Mouse (Mus musculus): Measurements from ENCODE around the gene Crmp1. TPM values are rescaled to one million over a fixed set of nuclear protein-coding genes. Genes with fewer than 3 reads are reported as not detected.

Gene Crmp1
- polyA plus RNA-seq, 1 experiment from 2014 or later = 954 TPM

GRCm38 (mm10) chr5:37256823-37257222 is 15.1 kb downstream of the Crmp1 start:
- ATAC-seq = no peak
- H3K4me1 ChIP-seq (replicated peaks; ENCODE audit: control insufficient read depth, insufficient read depth, low read length) = peaks cover 50% of the 10 kb centered on the region

GRCm38 (mm10) chr5:37257243-37257642 is 15.5 kb downstream of the Crmp1 start:
- 51% methylated on average over 5 of the region's 5 CpGs for WGBS
- H3K4me2 ChIP-seq (ENCODE audit: low read length) = no peak overlapping the region
- ATAC-seq = no peak
- peaks cover 53% of the 10 kb centered on the region for H3K4me1 ChIP-seq (replicated peaks; ENCODE audit: control insufficient read depth, insufficient read depth, low read length)
- peak overlapping the region; percentile 37; the same call in 1 of the 2 replicates for H3K27ac ChIP-seq (ENCODE audit: low read length)
- H3K27me3 ChIP-seq (replicated peaks; ENCODE audit: control insufficient read depth, insufficient read depth, low read length) = no peaks in the 10 kb centered on the region
- H3K9ac ChIP-seq (replicated peaks; ENCODE audit: low read depth, low read length) = no peak overlapping the region
- no peaks in the 10 kb centered on the region for H3K9me3 ChIP-seq (ENCODE audit: control insufficient read depth, low read length)
- H3K36me3 ChIP-seq (ENCODE audit: control insufficient read depth, insufficient read depth) = no peaks in the 10 kb centered on the region
- no peak overlapping the region for H3K4me3 ChIP-seq (replicated peaks; ENCODE audit: low read length)

More at GRCm38 (mm10) chr5:37256823-37257222, 15.1 kb downstream of the Crmp1 start:
- H3K27ac ChIP-seq (ENCODE audit: low read length) = no peak overlapping the region
- 70% methylated on average over 7 of the region's 7 CpGs for WGBS
- no peak overlapping the region for H3K4me2 ChIP-seq (ENCODE audit: low read length)
- H3K4me3 ChIP-seq (replicated peaks; ENCODE audit: low read length) = no peak overlapping the region
- H3K9ac ChIP-seq (replicated peaks; ENCODE audit: low read depth, low read length) = no peak overlapping the region
- H3K9me3 ChIP-seq (ENCODE audit: control insufficient read depth, low read length) = no peaks in the 10 kb centered on the region
- H3K27me3 ChIP-seq (replicated peaks; ENCODE audit: control insufficient read depth, insufficient read depth, low read length) = no peaks in the 10 kb centered on the region
- H3K36me3 ChIP-seq (ENCODE audit: control insufficient read depth, insufficient read depth) = no peaks in the 10 kb centered on the region

GRCm38 (mm10) chr5:37261734-37262133 is 20.0 kb downstream of the Crmp1 start:
- H3K9me3 ChIP-seq (ENCODE audit: control insufficient read depth, low read length) = no peaks in the 10 kb centered on the region
- ATAC-seq = peak; percentile 78
- H3K27ac ChIP-seq (ENCODE audit: low read length) = no peak overlapping the region
- 56% methylated on average over 5 of the region's 5 CpGs for WGBS
- peaks cover 29% of the 10 kb centered on the region for H3K4me1 ChIP-seq (replicated peaks; ENCODE audit: control insufficient read depth, insufficient read depth, low read length)
- no peak overlapping the region for H3K9ac ChIP-seq (replicated peaks; ENCODE audit: low read depth, low read length)
- peaks cover 13% of the 10 kb centered on the region for H3K36me3 ChIP-seq (ENCODE audit: control insufficient read depth, insufficient read depth)
- H3K4me2 ChIP-seq (ENCODE audit: low read length) = no peak overlapping the region
- H3K4me3 ChIP-seq (replicated peaks; ENCODE audit: low read length) = no peak overlapping the region
- H3K27me3 ChIP-seq (replicated peaks; ENCODE audit: control insufficient read depth, insufficient read depth, low read length) = no peaks in the 10 kb centered on the region

GRCm38 (mm10) chr5:37263816-37264215 is 22.1 kb downstream of the Crmp1 start:
- Histone ChIP-seq H3K4me3 (replicated peaks; ENCODE audit: low read length) (no peak overlapping the region), H3K4me2 (ENCODE audit: low read length) (no peak overlapping the region), H3K9me3 (ENCODE audit: control insufficient read depth, low read length) (no peaks in the 10 kb centered on the region), H3K9ac (replicated peaks; ENCODE audit: low read depth, low read length) (no peak overlapping the region), H3K27me3 (replicated peaks; ENCODE audit: control insufficient read depth, insufficient read depth, low read length) (no peaks in the 10 kb centered on the region), H3K36me3 (ENCODE audit: control insufficient read depth, insufficient read depth) (peaks cover 26% of the 10 kb centered on the region), H3K27ac (ENCODE audit: low read length) (no peak overlapping the region), H3K4me1 (replicated peaks; ENCODE audit: control insufficient read depth, insufficient read depth, low read length) (peaks cover 12% of the 10 kb centered on the region)
- no peak for ATAC-seq
- 87% methylated on average over 6 of the region's 6 CpGs for WGBS

GRCm38 (mm10) chr5:37281021-37281420 is 39.3 kb downstream of the Crmp1 start:
- H3K27ac ChIP-seq (ENCODE audit: low read length) = no peak overlapping the region
- no peak overlapping the region for H3K4me3 ChIP-seq (replicated peaks; ENCODE audit: low read length)
- H3K4me2 ChIP-seq (ENCODE audit: low read length) = no peak overlapping the region
- H3K9me3 ChIP-seq (ENCODE audit: control insufficient read depth, low read length) = no peaks in the 10 kb centered on the region
- H3K9ac ChIP-seq (replicated peaks; ENCODE audit: low read depth, low read length) = no peak overlapping the region
- H3K27me3 ChIP-seq (replicated peaks; ENCODE audit: control insufficient read depth, insufficient read depth, low read length) = no peaks in the 10 kb centered on the region
- no peaks in the 10 kb centered on the region for H3K4me1 ChIP-seq (replicated peaks; ENCODE audit: control insufficient read depth, insufficient read depth, low read length)
- ATAC-seq = no peak
- H3K36me3 ChIP-seq (ENCODE audit: control insufficient read depth, insufficient read depth) = peaks cover 58% of the 10 kb centered on the region
- 94% methylated on average over 11 of the region's 11 CpGs for WGBS

- H3K9me3 ChIP-seq (ENCODE audit: control insufficient read depth, low read length) = no peaks in the 10 kb centered on the region
- WGBS = 68% methylated on average over 3 of the region's 3 CpGs
- H3K27ac ChIP-seq (ENCODE audit: low read length) = no peak overlapping the region
- ATAC-seq = peak; percentile 26
- no peaks in the 10 kb centered on the region for H3K27me3 ChIP-seq (replicated peaks; ENCODE audit: control insufficient read depth, insufficient read depth, low read length)
- no peak overlapping the region for H3K4me2 ChIP-seq (ENCODE audit: low read length)
- peaks cover 47% of the 10 kb centered on the region for H3K36me3 ChIP-seq (ENCODE audit: control insufficient read depth, insufficient read depth)
- H3K4me3 ChIP-seq (replicated peaks; ENCODE audit: low read length) = no peak overlapping the region
- H3K9ac ChIP-seq (replicated peaks; ENCODE audit: low read depth, low read length) = no peak overlapping the region
- H3K4me1 ChIP-seq (replicated peaks; ENCODE audit: control insufficient read depth, insufficient read depth, low read length) = no peaks in the 10 kb centered on the region
Measured at GRCm38 (mm10) chr5:37288374-37288773, 46.6 kb downstream of the Crmp1 start.

GRCm38 (mm10) chr5:37289236-37289635 is 47.5 kb downstream of the Crmp1 start:
- peaks cover 39% of the 10 kb centered on the region for H3K36me3 ChIP-seq (ENCODE audit: control insufficient read depth, insufficient read depth)

GRCm38 (mm10) chr5:37290983-37291382 is 49.2 kb downstream of the Crmp1 start:
- no peaks in the 10 kb centered on the region for H3K27me3 ChIP-seq (replicated peaks; ENCODE audit: control insufficient read depth, insufficient read depth, low read length)
- WGBS = 68% methylated on average over 9 of the region's 9 CpGs
- H3K9ac ChIP-seq (replicated peaks; ENCODE audit: low read depth, low read length) = no peak overlapping the region
- no peak overlapping the region for H3K4me2 ChIP-seq (ENCODE audit: low read length)
- no peak for ATAC-seq
- no peaks in the 10 kb centered on the region for H3K9me3 ChIP-seq (ENCODE audit: control insufficient read depth, low read length)
- H3K27ac ChIP-seq (ENCODE audit: low read length) = no peak overlapping the region
- H3K4me1 ChIP-seq (replicated peaks; ENCODE audit: control insufficient read depth, insufficient read depth, low read length) = no peaks in the 10 kb centered on the region
- H3K4me3 ChIP-seq (replicated peaks; ENCODE audit: low read length) = no peak overlapping the region
- H3K36me3 ChIP-seq (ENCODE audit: control insufficient read depth, insufficient read depth) = peaks cover 34% of the 10 kb centered on the region

More at GRCm38 (mm10) chr5:37289236-37289635, 47.5 kb downstream of the Crmp1 start:
- Histone ChIP-seq H3K9me3 (ENCODE audit: control insufficient read depth, low read length) (no peaks in the 10 kb centered on the region), H3K4me3 (replicated peaks; ENCODE audit: low read length) (no peak overlapping the region), H3K4me2 (ENCODE audit: low read length) (no peak overlapping the region), H3K4me1 (replicated peaks; ENCODE audit: control insufficient read depth, insufficient read depth, low read length) (no peaks in the 10 kb centered on the region), H3K27ac (ENCODE audit: low read length) (no peak overlapping the region), H3K27me3 (replicated peaks; ENCODE audit: control insufficient read depth, insufficient read depth, low read length) (no peaks in the 10 kb centered on the region), H3K9ac (replicated peaks; ENCODE audit: low read depth, low read length) (no peak overlapping the region)
- peak; percentile 51 for ATAC-seq
- 14% methylated on average over 3 of the region's 3 CpGs for WGBS

GRCm38 (mm10) chr5:37296717-37297116 is 55.0 kb downstream of the Crmp1 start:
- Histone ChIP-seq H3K27me3 (replicated peaks; ENCODE audit: control insufficient read depth, insufficient read depth, low read length) (no peaks in the 10 kb centered on the region), H3K36me3 (ENCODE audit: control insufficient read depth, insufficient read depth) (peaks cover under 1% of the 10 kb centered on the region; the same call in 1 of the 2 replicates), H3K4me1 (replicated peaks; ENCODE audit: control insufficient read depth, insufficient read depth, low read length) (peaks cover 6% of the 10 kb centered on the region), H3K9me3 (ENCODE audit: control insufficient read depth, low read length) (no peaks in the 10 kb centered on the region), H3K9ac (replicated peaks; ENCODE audit: low read depth, low read length) (no peak overlapping the region), H3K4me2 (ENCODE audit: low read length) (no peak overlapping the region), H3K4me3 (replicated peaks; ENCODE audit: low read length) (no peak overlapping the region), H3K27ac (ENCODE audit: low read length) (no peak overlapping the region)
- 42% methylated on average over 10 of the region's 10 CpGs for WGBS
- peak; percentile 67 for ATAC-seq

- Histone ChIP-seq H3K4me3 (replicated peaks; ENCODE audit: low read length) (no peak overlapping the region), H3K4me1 (replicated peaks; ENCODE audit: control insufficient read depth, insufficient read depth, low read length) (peaks cover 6% of the 10 kb centered on the region), H3K36me3 (ENCODE audit: control insufficient read depth, insufficient read depth) (no peaks in the 10 kb centered on the region), H3K9me3 (ENCODE audit: control insufficient read depth, low read length) (no peaks in the 10 kb centered on the region), H3K9ac (replicated peaks; ENCODE audit: low read depth, low read length) (no peak overlapping the region), H3K27me3 (replicated peaks; ENCODE audit: control insufficient read depth, insufficient read depth, low read length) (no peaks in the 10 kb centered on the region), H3K27ac (ENCODE audit: low read length) (no peak overlapping the region), H3K4me2 (ENCODE audit: low read length) (no peak overlapping the region)
- ATAC-seq = no peak
- WGBS = 24% methylated on average over 7 of the region's 7 CpGs
Measured at GRCm38 (mm10) chr5:37298370-37298769, 56.6 kb downstream of the Crmp1 start.
